Mouse (Mus musculus): Measurements from ENCODE around the gene Tle3. TPM values are rescaled to one million over a fixed set of nuclear protein-coding genes. Genes with fewer than 3 reads are reported as not detected.

Tle3 gene
- total RNA-seq, 1 experiment: 57.0 TPM

DNA sequence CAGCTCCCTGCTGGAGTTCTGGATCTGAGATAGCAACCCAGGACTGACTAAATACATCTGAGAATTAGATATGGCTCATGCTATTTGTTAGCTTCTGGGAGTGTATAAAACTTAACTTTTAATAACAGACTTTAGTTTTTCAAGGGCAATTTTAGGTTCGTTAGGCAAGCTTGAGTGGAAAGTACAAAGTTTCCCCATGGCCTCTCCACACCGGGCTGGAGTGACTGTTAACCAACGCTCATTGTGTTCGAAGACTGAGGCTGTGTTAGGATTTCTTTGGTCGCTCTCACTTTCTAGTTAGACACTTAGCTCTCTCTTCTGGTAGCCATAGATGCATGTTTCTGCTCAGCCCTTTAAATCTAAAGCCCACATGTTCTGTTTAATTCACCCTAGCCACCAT lies 21.7 kb downstream of the Tle3 start:
- no peak overlapping the region for H3K9ac ChIP-seq (ENCODE audit: insufficient read depth, low read depth, low read length, poor library complexity, severe bottlenecking)
- no peaks in the 10 kb centered on the region for H3K9me3 ChIP-seq (ENCODE audit: control insufficient read depth, insufficient read depth, low read depth, low read length)
- peaks cover 45% of the 10 kb centered on the region for H3K36me3 ChIP-seq (ENCODE audit: control insufficient read depth, insufficient read depth, low read length, poor library complexity, severe bottlenecking)
- DNase-seq (ENCODE audit: low read depth, low spot score): no peak
- TF ChIP-seq CHD2 (IDR thresholded peaks at IDR 0.05; ENCODE audit: low read depth, low read length): no peak
- TF ChIP-seq ZNF384 (IDR thresholded peaks at IDR 0.05; ENCODE audit: low read depth, low read length): no peak
- no peak for TF ChIP-seq HCFC1 (IDR thresholded peaks at IDR 0.05; ENCODE audit: borderline replicate concordance, insufficient read depth, low read length)
- no peak for TF ChIP-seq MAFK (IDR thresholded peaks at IDR 0.05; ENCODE audit: insufficient read depth, low read depth, low read length)
- no peak for TF ChIP-seq ZC3H11A (IDR thresholded peaks at IDR 0.05; ENCODE audit: borderline replicate concordance, low read depth, low read length)
- no peak overlapping the region for H3K4me3 ChIP-seq (ENCODE audit: insufficient read depth in 1 of 2, low read depth in 1 of 2, low read length in 2 of 2, poor library complexity in 1 of 2, severe bottlenecking in 1 of 2)
- in situ Hi-C loops (cut with MboI; ENCODE audit: low sequenced_read_pairs in 2 of 2, unreplicated experiment in 2 of 2): no loop called here
- no peak overlapping the region for H3K27ac ChIP-seq (ENCODE audit: insufficient read depth, low read depth, low read length, poor library complexity, severe bottlenecking)
- H3K4me1 ChIP-seq (ENCODE audit: control insufficient read depth in 2 of 2, insufficient read depth in 2 of 2, low read length in 2 of 2, poor library complexity in 1 of 2): peaks cover 0 to 27% of the 10 kb centered on the region in 2 experiments; a peak in 2 of 4 replicates

DNA sequence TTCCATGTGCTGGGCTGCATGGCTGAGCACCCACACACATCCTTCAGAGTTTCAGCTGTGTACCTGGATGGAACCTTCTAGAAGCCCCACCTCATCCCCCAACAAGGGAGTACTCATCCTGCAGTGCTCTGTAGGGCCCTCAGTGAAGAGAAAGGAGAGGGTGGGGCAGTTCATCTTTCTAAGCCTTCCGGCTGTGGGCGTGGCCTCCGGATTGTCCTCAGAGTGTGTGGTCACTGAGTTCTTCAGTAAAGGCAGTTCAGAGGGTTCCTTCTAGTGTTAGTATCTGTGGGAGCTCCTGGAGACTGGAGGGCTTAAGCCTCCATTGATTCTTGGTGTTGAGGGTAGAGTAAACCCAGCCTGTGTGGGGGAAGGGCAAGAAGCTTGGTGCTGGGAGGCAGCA lies 22.9 kb downstream of the Tle3 start:
- no peak overlapping the region for H3K4me3 ChIP-seq (ENCODE audit: insufficient read depth in 1 of 2, low read depth in 1 of 2, low read length in 2 of 2, poor library complexity in 1 of 2, severe bottlenecking in 1 of 2)
- in situ Hi-C loops (cut with MboI; ENCODE audit: low sequenced_read_pairs in 2 of 2, unreplicated experiment in 2 of 2): no loop called here
- no peak overlapping the region for H3K27ac ChIP-seq (ENCODE audit: insufficient read depth, low read depth, low read length, poor library complexity, severe bottlenecking)
- H3K9me3 ChIP-seq (ENCODE audit: control insufficient read depth, insufficient read depth, low read depth, low read length): no peaks in the 10 kb centered on the region
- H3K9ac ChIP-seq (ENCODE audit: insufficient read depth, low read depth, low read length, poor library complexity, severe bottlenecking): no peak overlapping the region
- peaks cover 48% of the 10 kb centered on the region for H3K36me3 ChIP-seq (ENCODE audit: control insufficient read depth, insufficient read depth, low read length, poor library complexity, severe bottlenecking)
- no peak for DNase-seq (ENCODE audit: low read depth, low spot score)
- H3K4me1 ChIP-seq (ENCODE audit: control insufficient read depth in 2 of 2, insufficient read depth in 2 of 2, low read length in 2 of 2, poor library complexity in 1 of 2): peaks cover 0 to 25% of the 10 kb centered on the region in 2 experiments; a peak in 2 of 4 replicates
- TF ChIP-seq MAFK (IDR thresholded peaks at IDR 0.05; ENCODE audit: insufficient read depth, low read depth, low read length): no peak
- TF ChIP-seq CHD2 (IDR thresholded peaks at IDR 0.05; ENCODE audit: low read depth, low read length): no peak
- no peak for TF ChIP-seq ZNF384 (IDR thresholded peaks at IDR 0.05; ENCODE audit: low read depth, low read length)
- TF ChIP-seq ZC3H11A (IDR thresholded peaks at IDR 0.05; ENCODE audit: borderline replicate concordance, low read depth, low read length): no peak

DNA sequence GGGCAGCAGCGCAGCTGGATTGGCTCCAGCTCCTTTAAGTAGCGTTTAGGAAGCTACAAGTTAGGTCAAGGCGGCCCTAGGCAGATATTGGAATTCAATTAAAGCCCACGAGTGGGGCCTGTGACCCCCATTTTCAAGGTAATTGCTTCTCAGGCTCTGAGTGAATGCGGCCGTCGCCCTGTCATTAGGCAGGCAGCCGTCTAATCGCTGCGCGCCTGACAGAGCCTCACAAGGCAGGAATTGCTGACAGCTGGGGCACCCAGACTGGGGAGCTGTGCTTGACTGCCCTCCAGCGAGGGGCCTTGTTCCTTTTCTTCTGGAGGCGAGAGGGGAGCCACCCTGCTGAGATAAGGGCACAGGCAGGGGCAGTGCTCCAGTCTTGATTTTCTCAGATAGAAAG lies 24.3 kb downstream of the Tle3 start:
- no peak overlapping the region for H3K27ac ChIP-seq (ENCODE audit: insufficient read depth, low read depth, low read length, poor library complexity, severe bottlenecking)
- H3K4me3 ChIP-seq (ENCODE audit: insufficient read depth in 1 of 2, low read depth in 1 of 2, low read length in 2 of 2, poor library complexity in 1 of 2, severe bottlenecking in 1 of 2): no peak overlapping the region
- no peak overlapping the region for H3K9ac ChIP-seq (ENCODE audit: insufficient read depth, low read depth, low read length, poor library complexity, severe bottlenecking)
- H3K9me3 ChIP-seq (ENCODE audit: control insufficient read depth, insufficient read depth, low read depth, low read length): no peaks in the 10 kb centered on the region
- DNase-seq (ENCODE audit: low read depth, low spot score): no peak
- peaks cover 47% of the 10 kb centered on the region for H3K36me3 ChIP-seq (ENCODE audit: control insufficient read depth, insufficient read depth, low read length, poor library complexity, severe bottlenecking)
- TF ChIP-seq ZC3H11A (IDR thresholded peaks at IDR 0.05; ENCODE audit: borderline replicate concordance, low read depth, low read length) (no peak), CHD2 (IDR thresholded peaks at IDR 0.05; ENCODE audit: low read depth, low read length) (no peak), MAFK (IDR thresholded peaks at IDR 0.05; ENCODE audit: insufficient read depth, low read depth, low read length) (no peak), HCFC1 (IDR thresholded peaks at IDR 0.05; ENCODE audit: borderline replicate concordance, insufficient read depth, low read length) (no peak), ZNF384 (IDR thresholded peaks at IDR 0.05; ENCODE audit: low read depth, low read length) (no peak)
- in situ Hi-C loops (cut with MboI; ENCODE audit: low sequenced_read_pairs in 2 of 2, unreplicated experiment in 2 of 2): no loop called here
- peaks cover 0 to 25% of the 10 kb centered on the region in 2 experiments; a peak in 2 of 4 replicates for H3K4me1 ChIP-seq (ENCODE audit: control insufficient read depth in 2 of 2, insufficient read depth in 2 of 2, low read length in 2 of 2, poor library complexity in 1 of 2)

DNA sequence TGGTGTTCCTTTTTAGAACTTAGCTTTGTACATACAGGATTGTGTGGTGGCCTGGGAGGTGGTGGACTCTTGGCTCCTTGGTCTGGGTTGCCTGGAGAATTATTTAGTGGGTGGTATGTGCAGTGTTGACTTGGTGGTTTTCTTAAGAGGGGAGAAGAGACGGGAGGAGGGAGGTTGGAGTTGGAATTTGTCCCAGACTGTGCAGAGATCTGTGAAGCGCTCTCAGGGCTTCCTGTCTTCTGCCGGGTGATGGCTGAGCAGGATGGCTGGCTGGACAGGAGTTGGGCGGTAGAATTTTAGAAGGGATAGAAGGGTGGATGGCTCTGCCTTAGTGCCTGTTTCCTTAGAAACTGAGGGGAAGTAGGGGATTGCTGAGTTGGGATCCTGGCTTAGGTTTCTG lies 25.0 kb downstream of the Tle3 start:
- Histone ChIP-seq H3K4me3 (ENCODE audit: insufficient read depth in 1 of 2, low read depth in 1 of 2, low read length in 2 of 2, poor library complexity in 1 of 2, severe bottlenecking in 1 of 2) (no peak overlapping the region), H3K9me3 (ENCODE audit: control insufficient read depth, insufficient read depth, low read depth, low read length) (no peaks in the 10 kb centered on the region), H3K27ac (ENCODE audit: insufficient read depth, low read depth, low read length, poor library complexity, severe bottlenecking) (no peak overlapping the region), H3K4me1 (ENCODE audit: control insufficient read depth in 2 of 2, insufficient read depth in 2 of 2, low read length in 2 of 2, poor library complexity in 1 of 2) (peaks cover 0 to 21% of the 10 kb centered on the region in 2 experiments; a peak in 2 of 4 replicates), H3K9ac (ENCODE audit: insufficient read depth, low read depth, low read length, poor library complexity, severe bottlenecking) (no peak overlapping the region), H3K36me3 (ENCODE audit: control insufficient read depth, insufficient read depth, low read length, poor library complexity, severe bottlenecking) (peaks cover 52% of the 10 kb centered on the region)
- TF ChIP-seq MAFK (IDR thresholded peaks at IDR 0.05; ENCODE audit: insufficient read depth, low read depth, low read length) (no peak), HCFC1 (IDR thresholded peaks at IDR 0.05; ENCODE audit: borderline replicate concordance, insufficient read depth, low read length) (no peak), ZNF384 (IDR thresholded peaks at IDR 0.05; ENCODE audit: low read depth, low read length) (no peak), CHD2 (IDR thresholded peaks at IDR 0.05; ENCODE audit: low read depth, low read length) (no peak), ZC3H11A (IDR thresholded peaks at IDR 0.05; ENCODE audit: borderline replicate concordance, low read depth, low read length) (no peak)
- in situ Hi-C loops (cut with MboI; ENCODE audit: low sequenced_read_pairs in 2 of 2, unreplicated experiment in 2 of 2): no loop called here
- DNase-seq (ENCODE audit: low read depth, low spot score): no peak

DNA sequence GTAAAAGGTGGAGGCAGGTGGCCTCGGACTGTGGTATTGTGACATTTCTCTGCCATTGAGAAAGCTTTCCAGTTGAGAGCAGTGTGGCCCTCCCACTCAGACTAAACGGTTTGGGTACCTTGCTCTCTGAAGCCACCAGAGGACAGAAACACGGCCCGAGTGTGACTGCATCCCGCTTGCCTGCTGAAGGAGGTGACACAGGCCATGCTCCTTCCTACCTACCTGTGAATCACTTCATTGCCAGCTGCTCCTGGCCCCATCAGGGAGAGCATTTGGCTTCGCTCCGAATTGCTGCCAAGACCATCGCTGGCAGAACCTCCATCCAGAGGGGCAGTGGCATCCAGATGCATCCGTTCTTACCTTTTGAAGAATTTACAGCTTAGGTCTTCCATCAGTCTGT lies 26.0 kb downstream of the Tle3 start:
- H3K36me3 ChIP-seq (ENCODE audit: control insufficient read depth, insufficient read depth, low read length, poor library complexity, severe bottlenecking): peaks cover 53% of the 10 kb centered on the region
- in situ Hi-C loops (cut with MboI; ENCODE audit: low sequenced_read_pairs in 2 of 2, unreplicated experiment in 2 of 2): no loop called here
- no peak overlapping the region for H3K27ac ChIP-seq (ENCODE audit: insufficient read depth, low read depth, low read length, poor library complexity, severe bottlenecking)
- DNase-seq (ENCODE audit: low read depth, low spot score): no peak
- H3K4me1 ChIP-seq (ENCODE audit: control insufficient read depth in 2 of 2, insufficient read depth in 2 of 2, low read length in 2 of 2, poor library complexity in 1 of 2): peaks cover 0 to 15% of the 10 kb centered on the region in 2 experiments; a peak in 2 of 4 replicates
- no peak overlapping the region for H3K4me3 ChIP-seq (ENCODE audit: insufficient read depth in 1 of 2, low read depth in 1 of 2, low read length in 2 of 2, poor library complexity in 1 of 2, severe bottlenecking in 1 of 2)
- H3K9ac ChIP-seq (ENCODE audit: insufficient read depth, low read depth, low read length, poor library complexity, severe bottlenecking): no peak overlapping the region
- TF ChIP-seq MAFK (IDR thresholded peaks at IDR 0.05; ENCODE audit: insufficient read depth, low read depth, low read length) (no peak), CHD2 (IDR thresholded peaks at IDR 0.05; ENCODE audit: low read depth, low read length) (no peak), ZC3H11A (IDR thresholded peaks at IDR 0.05; ENCODE audit: borderline replicate concordance, low read depth, low read length) (no peak), ZNF384 (IDR thresholded peaks at IDR 0.05; ENCODE audit: low read depth, low read length) (no peak), HCFC1 (IDR thresholded peaks at IDR 0.05; ENCODE audit: borderline replicate concordance, insufficient read depth, low read length) (no peak)
- no peaks in the 10 kb centered on the region for H3K9me3 ChIP-seq (ENCODE audit: control insufficient read depth, insufficient read depth, low read depth, low read length)

Data from ES-E14 (cell line).